ENCODE assay signal across 9 mouse cellular contexts in genomic region chr13:58601201-58601855, GRCm38 (mm10). TPM values are rescaled to one million over a fixed set of nuclear protein-coding genes. Genes with fewer than 3 reads are reported as not detected.
DNase-seq lines count a peak whose midpoint lies in the region; ATAC-seq and TF ChIP-seq lines count a peak whose summit lies in the region.
"Had no signal": no experiment of that assay in that cellular context is flagged by ENCODE, and none has a peak within 500 bp of the region (broad histone marks: within the 10 kb centered on the region; RNA-seq: fewer than 3 reads in every experiment).

No protein-coding gene starts in this region.

- no peaks in the 10 kb centered on the region for H3K27me3 ChIP-seq in hindbrain, embryonic 15.5 days
- H3K27me3 ChIP-seq in hindbrain, embryonic 12.5 days = no peaks in the 10 kb centered on the region
- no peaks in the 10 kb centered on the region for H3K27me3 ChIP-seq in heart, adult 2 months (ENCODE audit: control insufficient read depth, insufficient read depth, low read length)
- H3K27me3 ChIP-seq in limb, embryonic 10.5 days (ENCODE audit: low read depth, poor library complexity, severe bottlenecking) = no peaks in the 10 kb centered on the region

- H3K36me3 ChIP-seq in hindbrain, embryonic 15.5 days = no peaks in the 10 kb centered on the region
- H3K36me3 ChIP-seq in hindbrain, embryonic 12.5 days = no peaks in the 10 kb centered on the region
- H3K36me3 ChIP-seq in heart, adult 2 months (ENCODE audit: control insufficient read depth, insufficient read depth, low read length) = no peaks in the 10 kb centered on the region
- H3K36me3 ChIP-seq in limb, embryonic 10.5 days = no peaks in the 10 kb centered on the region

- TF ChIP-seq CTCF in heart, adult 2 months (IDR thresholded peaks at IDR 0.05) = no peak

- H3K4me1 ChIP-seq in hindbrain, embryonic 15.5 days (replicated peaks) = no peaks in the 10 kb centered on the region
- no peaks in the 10 kb centered on the region for H3K4me1 ChIP-seq in hindbrain, embryonic 12.5 days
- peaks cover 2% of the 10 kb centered on the region for H3K4me1 ChIP-seq in heart, adult 2 months (ENCODE audit: control insufficient read depth, insufficient read depth, low read length)
- H3K4me1 ChIP-seq in limb, embryonic 10.5 days = peaks cover 22% of the 10 kb centered on the region

- WGBS in hindbrain, embryonic 15.5 days = 57% methylated on average over 10 of the region's 10 CpGs
- 64% methylated on average over 10 of the region's 10 CpGs for WGBS in hindbrain, embryonic 12.5 days
- 24% methylated on average over 10 of the region's 10 CpGs for WGBS in heart, adult 2 months
- WGBS in limb, embryonic 10.5 days = 57% methylated on average over 10 of the region's 10 CpGs

- H3K79me2 ChIP-seq in heart, adult 2 months (replicated peaks; ENCODE audit: control insufficient read depth, insufficient read depth, low read length) = no peaks in the 10 kb centered on the region

- H3K9ac ChIP-seq in hindbrain, embryonic 15.5 days = no peak overlapping the region
- no peak overlapping the region for H3K9ac ChIP-seq in hindbrain, embryonic 12.5 days
- no peak overlapping the region for H3K9ac ChIP-seq in heart, adult 2 months (ENCODE audit: low read depth, low read length)

- TF ChIP-seq POLR2A in heart, adult 2 months (IDR thresholded peaks at IDR 0.05; ENCODE audit: insufficient read depth, low read depth, low read length) = no peak

- intact Hi-C loops in heart, adult 2 months (cut with DNase I) = no loop called here

- TF ChIP-seq EP300 in heart, adult 2 months (IDR thresholded peaks at IDR 0.05; ENCODE audit: insufficient read depth, low read depth, low read length) = 0 out of 2 replicates have a peak, but pooled peaks have one; percentile 55

- H3K27ac ChIP-seq in hindbrain, embryonic 15.5 days (replicated peaks) = no peak overlapping the region
- no peak overlapping the region for H3K27ac ChIP-seq in hindbrain, embryonic 12.5 days
- no peak overlapping the region for H3K27ac ChIP-seq in heart, adult 2 months
- H3K27ac ChIP-seq in limb, embryonic 10.5 days = peak overlapping the region; percentile 44; the same call in 1 of the 2 replicates

- no peak overlapping the region for H3K4me3 ChIP-seq in hindbrain, embryonic 15.5 days
- no peak overlapping the region for H3K4me3 ChIP-seq in hindbrain, embryonic 12.5 days
- H3K4me3 ChIP-seq in heart, adult 2 months = no peak overlapping the region
- no peak overlapping the region for H3K4me3 ChIP-seq in limb, embryonic 10.5 days

- ATAC-seq in hindbrain, embryonic 15.5 days (ENCODE audit: low FRiP score, low read depth) = 0 out of 2 replicates have a peak, but pooled peaks have one; percentile 45
- no peak for ATAC-seq in hindbrain, embryonic 12.5 days (ENCODE audit: low FRiP score)

- H3K9me3 ChIP-seq in hindbrain, embryonic 15.5 days = no peaks in the 10 kb centered on the region
- H3K9me3 ChIP-seq in hindbrain, embryonic 12.5 days (replicated peaks) = no peaks in the 10 kb centered on the region
- no peaks in the 10 kb centered on the region for H3K9me3 ChIP-seq in limb, embryonic 10.5 days (replicated peaks)

- no peak overlapping the region for H3K4me2 ChIP-seq in hindbrain, embryonic 15.5 days
- H3K4me2 ChIP-seq in hindbrain, embryonic 12.5 days (replicated peaks) = no peak overlapping the region

- DNase-seq in R1 (ENCODE audit: low read depth, low spot score) = peak; percentile 56
- DNase-seq in heart, adult 2 months = peak; percentile 39 to 68
- no peak for DNase-seq in limb, embryonic 10.5 days (ENCODE audit: low spot score)
- no peak for DNase-seq in right cerebral cortex, postnatal 36 days (ENCODE audit: low spot score in 2 of 2)
- no peak for DNase-seq in embryo, embryonic 10.5 days (ENCODE audit: low spot score)
- DNase-seq in embryo, embryonic 9.5 days (ENCODE audit: extremely low spot score) = no peak
- DNase-seq: lung, postnatal 4 days had no signal

RNA-seq across cellular contexts. Expression of gene Slc28a3, which starts 9.3 kb away (rescaled TPM):
- 0.12 and 0.22 TPM in 2 replicates for polyA plus RNA-seq in hindbrain, embryonic 15.5 days (2015; fragmentation: Nextera tagmentation; extraction: Ambion mirVana)
- not detected in 2 replicates for polyA plus RNA-seq in hindbrain, embryonic 12.5 days (2016; fragmentation: Nextera tagmentation; extraction: Ambion mirVana)
- not detected for total RNA-seq in heart, adult 2 months (2021)
- polyA plus RNA-seq in heart, adult 2 months (2012; rRNA removed) = 0.12 TPM in 1 of 2 replicates, not detected in the other
- polyA plus RNA-seq in limb, embryonic 10.5 days (2016; fragmentation: Nextera tagmentation; extraction: Ambion mirVana) = 0.15 TPM in 1 of 2 replicates, not detected in the other

Comparison
In these comparisons a context has a peak if more than half of its experiments do, and no peak if none do; other contexts are left out.
1. DNase-seq: peak in R1 (single experiment) and heart, adult 2 months (2 of 2); none in limb, embryonic 10.5 days (single experiment), right cerebral cortex, postnatal 36 days (0 of 2), embryo, embryonic 10.5 days (single experiment) and embryo, embryonic 9.5 days (single experiment).